Mouse (Mus musculus) ES-Bruce4 (cell line): ENCODE measurements around the gene Fig4.

Experiments
- CTCF ChIP-seq: IDR thresholded peaks from one replicate; pipeline ENCODE4 v1.8.1; 2011; ENCODE audit warnings: low read depth, low read length
- EP300 ChIP-seq: IDR thresholded peaks from 2 replicates; pipeline ENCODE4 v1.6.1; 2011; ENCODE audit warnings: low read depth, low read length; ENCODE audit not compliant: insufficient read depth
- POLR2A ChIP-seq: IDR thresholded peaks from one replicate; pipeline ENCODE4 v1.8.1; 2011; ENCODE audit warnings: low read length; ENCODE audit not compliant: insufficient read depth

DNA sequence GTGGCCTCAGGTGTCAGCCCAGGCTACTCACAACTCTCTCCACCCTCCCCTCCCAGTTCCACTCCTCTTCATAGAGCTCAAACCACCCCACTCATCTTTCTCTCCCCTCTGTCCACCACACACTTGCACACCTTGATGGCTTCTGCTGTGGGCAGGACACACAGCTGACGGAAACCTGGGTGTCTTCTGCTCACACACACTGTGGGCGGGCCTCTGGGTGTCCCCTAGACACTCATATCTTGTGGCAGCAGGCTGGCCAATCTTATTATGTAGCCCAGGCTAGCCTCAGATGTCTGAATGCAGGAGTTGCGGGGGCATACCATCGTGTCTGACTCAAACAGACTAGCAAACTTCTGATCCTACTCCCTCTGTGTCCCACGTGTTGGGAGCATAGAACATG lies 105.3 kb downstream of the Fig4 start:
- TF ChIP-seq CTCF (no peak), EP300 (no peak), POLR2A (no peak)
